Mouse (Mus musculus): ENCODE data around the gene Ttc28.

The Ttc28 gene

GRCm38 (mm10) chr5:111175410-111175809 is 295.8 kb downstream of the Ttc28 start:
- DNase-seq (ENCODE audit: low spot score), result no peak

DNA sequence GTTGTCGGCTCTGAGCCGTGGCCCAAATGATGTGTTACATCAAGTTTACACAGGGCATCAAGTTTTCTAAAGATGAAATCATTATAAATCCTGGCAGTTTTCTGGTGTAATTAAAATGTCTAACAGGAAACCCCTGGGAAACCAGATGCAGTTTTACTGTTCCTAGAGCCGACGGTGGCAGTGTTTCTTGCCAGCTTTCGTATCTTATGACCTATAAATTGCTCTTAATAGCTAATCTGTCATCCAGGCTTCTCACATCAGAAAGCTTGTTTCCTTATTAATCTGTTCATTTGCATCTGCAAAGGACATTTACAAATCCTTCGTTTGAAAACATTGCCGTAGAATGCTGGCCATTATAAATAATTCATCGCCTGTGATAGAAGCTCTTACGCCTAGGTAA is 296.2 kb downstream of the Ttc28 start:
- no peak for DNase-seq (ENCODE audit: low spot score)

GRCm38 (mm10) chr5:111176441-111176840 is 296.8 kb downstream of the Ttc28 start:
- DNase-seq (ENCODE audit: low spot score), result peak; percentile 18

GRCm38 (mm10) chr5:111178324-111179076 is 298.9 kb downstream of the Ttc28 start:
- peak; percentile 77 for DNase-seq (ENCODE audit: low spot score)

DNA sequence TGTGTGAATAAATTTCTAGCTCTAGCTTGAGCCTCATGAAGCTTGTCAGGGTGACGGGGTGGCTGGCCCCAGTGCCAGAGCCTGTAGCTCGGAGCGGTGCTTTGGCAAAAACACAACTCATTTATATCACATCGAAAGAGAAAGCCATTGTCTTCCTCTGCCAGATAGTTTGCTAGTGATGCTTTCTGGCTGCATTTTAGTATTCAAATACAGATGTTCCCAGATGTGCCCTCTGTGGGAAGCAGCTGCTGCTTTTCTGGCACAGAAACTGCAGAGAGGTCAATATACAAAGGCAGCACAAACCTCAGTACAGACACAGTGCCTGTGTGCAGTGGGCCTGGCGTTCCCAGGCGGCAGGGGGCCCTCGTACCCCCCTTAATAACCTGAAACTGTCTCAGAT is 300.0 kb downstream of the Ttc28 start:
- DNase-seq (ENCODE audit: low spot score), result no peak

DNA sequence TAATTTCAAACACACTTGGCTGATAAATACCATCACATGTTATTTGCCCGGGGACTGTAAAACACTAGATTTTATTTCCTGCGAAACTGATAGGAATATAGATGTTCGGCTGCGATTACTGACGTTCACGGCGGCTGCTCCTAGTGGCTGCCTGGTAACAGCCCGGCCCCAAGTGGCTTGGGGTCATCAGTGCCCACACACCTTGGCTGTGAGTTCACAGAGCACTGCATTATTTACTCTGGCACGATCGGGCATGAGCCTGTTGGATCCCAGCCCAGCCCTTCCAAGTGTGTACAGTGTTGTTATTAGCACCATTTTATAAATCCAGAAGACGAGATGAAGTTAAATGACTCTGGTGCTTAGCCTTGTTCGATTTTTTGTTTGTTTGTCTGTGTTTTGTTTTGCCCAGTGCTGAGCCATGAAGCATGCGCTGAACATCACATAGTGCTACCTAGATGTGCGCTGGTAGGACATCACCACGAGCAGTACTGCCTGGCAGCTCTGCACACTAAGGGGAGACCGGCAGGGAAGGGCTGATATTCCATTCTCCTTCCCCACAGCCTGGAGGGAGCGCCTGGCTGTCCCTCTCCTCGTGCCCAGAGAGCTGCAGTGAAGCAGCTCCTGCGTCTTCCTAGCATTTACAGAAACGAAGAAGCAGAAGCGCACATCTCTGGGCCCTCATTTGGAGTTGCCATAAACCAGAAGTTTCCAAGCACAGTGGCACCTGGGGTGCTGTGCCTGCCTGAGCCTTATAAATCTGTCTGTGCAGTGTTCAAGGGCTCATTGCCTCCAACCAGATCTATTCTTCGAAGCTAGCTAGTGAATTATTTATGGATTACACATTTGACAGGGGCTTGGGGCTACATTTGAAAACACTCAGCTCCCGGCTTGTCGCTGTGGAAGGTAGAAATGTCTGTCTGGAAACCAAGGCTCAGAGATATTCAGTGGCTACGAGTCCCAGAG is 300.8 kb downstream of the Ttc28 start:
- peak; percentile 29 for DNase-seq (ENCODE audit: low spot score)

- DNase-seq (ENCODE audit: low spot score), result no peak
These were observed 301.8 kb downstream of the Ttc28 start for GRCm38 (mm10) chr5:111181204-111181912.

GRCm38 (mm10) chr5:111186600-111186999 is 307.0 kb downstream of the Ttc28 start:
- no peak for DNase-seq (ENCODE audit: low spot score)

- no peak for DNase-seq (ENCODE audit: low spot score)
These were observed 312.4 kb downstream of the Ttc28 start for GRCm38 (mm10) chr5:111191972-111192371.

GRCm38 (mm10) chr5:111194829-111195228 is 315.2 kb downstream of the Ttc28 start:
- no peak for DNase-seq (ENCODE audit: low spot score)

DNA sequence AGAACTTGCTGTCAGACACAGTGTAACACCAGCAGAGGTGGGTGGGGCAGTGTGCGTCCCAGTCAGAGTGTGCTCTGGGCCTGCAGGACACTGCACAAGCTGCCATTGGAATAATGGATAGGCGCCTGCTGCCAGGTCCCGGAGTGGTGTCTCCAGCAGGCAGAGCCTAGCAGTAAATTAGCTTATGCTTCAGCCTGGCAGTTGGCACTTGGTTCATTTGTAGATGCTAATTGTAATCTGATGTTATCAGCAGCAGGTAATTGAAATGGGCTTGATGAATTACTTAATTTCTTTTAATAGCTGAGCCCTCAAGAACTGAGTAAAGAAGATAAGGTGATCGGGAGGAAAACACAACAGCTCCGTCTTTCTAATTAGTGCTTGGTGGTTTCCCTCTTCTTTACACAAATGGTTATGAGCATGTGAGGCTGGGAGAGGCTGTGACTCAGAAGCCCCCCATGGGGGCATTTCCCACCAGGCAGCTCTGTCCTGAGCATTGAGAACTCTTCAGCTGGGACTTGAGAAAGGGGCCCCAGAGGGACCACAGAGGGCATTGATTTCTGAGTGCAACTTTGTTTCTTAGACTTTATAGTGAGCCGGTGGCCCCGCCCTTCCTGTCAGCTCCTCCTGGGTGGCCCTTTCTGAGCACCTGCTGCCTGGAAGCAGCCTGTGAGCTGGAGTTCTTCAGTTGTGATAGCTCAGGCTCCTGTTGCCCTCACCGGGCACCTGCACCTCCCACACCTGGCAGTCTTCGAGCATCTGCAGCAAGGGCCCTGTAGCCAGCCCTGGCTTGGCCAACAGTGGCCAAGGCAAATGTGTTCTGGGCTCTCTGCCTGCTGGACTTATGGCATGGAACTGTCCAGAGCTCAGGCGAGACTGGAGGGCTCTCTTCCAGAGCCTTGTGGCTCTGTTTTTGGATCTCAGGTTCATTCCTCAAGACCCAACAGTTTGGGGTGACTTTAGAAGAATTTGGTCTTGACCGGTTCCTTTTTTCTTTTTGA is 316.2 kb downstream of the Ttc28 start:
- no peak for DNase-seq (ENCODE audit: low spot score)

GRCm38 (mm10) chr5:111197727-111198126 is 318.1 kb downstream of the Ttc28 start:
- DNase-seq (ENCODE audit: low spot score), result no peak

DNA sequence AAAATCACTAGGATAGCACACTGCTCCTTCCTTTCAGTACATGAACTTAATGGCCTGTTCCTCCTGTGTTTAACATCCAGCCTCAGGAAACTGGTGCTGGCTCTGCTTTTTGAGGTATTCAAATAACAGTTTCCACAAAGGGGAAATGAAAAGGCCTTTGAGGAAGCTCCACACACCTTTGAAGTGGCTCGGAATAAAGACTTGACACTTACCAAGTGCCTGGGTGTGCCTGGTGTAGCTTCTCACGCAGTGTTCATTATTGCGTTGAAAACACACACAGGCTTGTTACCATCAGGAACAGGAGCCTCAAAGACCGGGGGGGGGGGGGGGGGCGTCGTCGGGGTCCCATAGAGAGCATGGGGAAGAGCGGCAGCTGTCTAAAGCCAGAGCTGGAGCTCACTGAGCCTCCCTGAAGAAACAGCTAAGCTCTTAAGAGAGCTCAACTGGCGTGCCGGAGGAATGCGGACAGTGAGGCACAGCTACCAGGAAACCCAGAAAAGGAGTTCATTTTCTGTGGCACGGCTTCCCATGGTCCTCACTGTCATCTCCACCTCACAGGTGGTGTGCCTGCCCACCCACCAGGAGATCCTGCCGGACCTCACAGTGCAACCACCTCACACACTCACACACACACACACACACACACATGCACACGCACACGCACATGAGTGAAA is 320.7 kb downstream of the Ttc28 start:
- no peak for DNase-seq (ENCODE audit: low spot score)

GRCm38 (mm10) chr5:111200915-111201610 is 321.5 kb downstream of the Ttc28 start:
- DNase-seq (ENCODE audit: low spot score), result peak; percentile 36

DNA sequence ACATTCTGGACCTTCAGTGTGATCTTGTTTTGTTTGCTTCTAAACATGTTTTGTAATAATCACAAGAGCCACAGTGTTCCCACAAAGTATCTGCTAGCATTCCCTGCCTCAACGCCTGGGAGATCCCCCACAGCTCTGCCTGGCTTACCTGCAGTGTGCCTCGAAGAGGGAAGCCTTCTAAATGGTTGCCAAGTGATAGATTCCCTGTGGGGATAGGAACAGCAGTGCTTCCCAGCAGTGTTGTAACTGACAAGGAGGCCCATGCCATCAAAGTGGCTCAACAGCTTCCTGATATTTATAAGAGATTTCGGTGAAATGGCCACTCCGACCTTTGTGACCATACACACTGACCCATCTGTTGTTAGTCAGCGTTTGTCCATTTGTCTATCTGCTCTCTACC is 324.6 kb downstream of the Ttc28 start:
- no peak for DNase-seq (ENCODE audit: low spot score)

DNA sequence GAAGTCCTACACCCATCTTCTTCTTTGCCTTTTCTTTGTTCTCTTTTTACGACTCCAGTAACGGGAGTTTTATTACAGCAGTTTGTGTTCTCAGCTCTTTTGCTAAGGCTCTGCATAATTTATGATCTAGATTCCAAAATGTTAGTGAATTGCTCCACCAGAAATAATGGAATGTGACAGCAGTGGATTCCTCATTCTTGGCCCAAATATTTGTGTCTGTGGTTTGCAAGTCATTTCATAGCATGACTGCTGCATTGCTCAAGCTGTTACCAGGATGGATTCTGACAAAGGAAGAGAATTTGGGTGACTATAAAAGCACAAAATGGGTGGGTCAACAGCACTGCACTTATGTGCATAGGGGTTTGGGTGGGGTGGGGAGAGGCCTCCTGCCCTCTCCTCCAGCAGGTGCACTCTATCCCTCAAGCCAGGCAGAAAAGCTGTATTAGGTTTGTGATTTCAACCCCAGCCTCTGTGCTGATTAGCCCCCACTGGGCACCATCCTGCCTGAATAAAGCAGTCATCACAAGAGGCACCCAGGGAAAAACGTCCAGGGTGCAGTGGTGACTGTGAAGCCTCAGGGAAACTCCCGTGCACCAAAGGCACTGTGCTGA is 325.5 kb downstream of the Ttc28 start:
- DNase-seq (ENCODE audit: low spot score), result peak; percentile 30

- no peak for DNase-seq (ENCODE audit: low spot score)
These were observed 326.2 kb downstream of the Ttc28 start for GRCm38 (mm10) chr5:111205817-111206216.

DNA sequence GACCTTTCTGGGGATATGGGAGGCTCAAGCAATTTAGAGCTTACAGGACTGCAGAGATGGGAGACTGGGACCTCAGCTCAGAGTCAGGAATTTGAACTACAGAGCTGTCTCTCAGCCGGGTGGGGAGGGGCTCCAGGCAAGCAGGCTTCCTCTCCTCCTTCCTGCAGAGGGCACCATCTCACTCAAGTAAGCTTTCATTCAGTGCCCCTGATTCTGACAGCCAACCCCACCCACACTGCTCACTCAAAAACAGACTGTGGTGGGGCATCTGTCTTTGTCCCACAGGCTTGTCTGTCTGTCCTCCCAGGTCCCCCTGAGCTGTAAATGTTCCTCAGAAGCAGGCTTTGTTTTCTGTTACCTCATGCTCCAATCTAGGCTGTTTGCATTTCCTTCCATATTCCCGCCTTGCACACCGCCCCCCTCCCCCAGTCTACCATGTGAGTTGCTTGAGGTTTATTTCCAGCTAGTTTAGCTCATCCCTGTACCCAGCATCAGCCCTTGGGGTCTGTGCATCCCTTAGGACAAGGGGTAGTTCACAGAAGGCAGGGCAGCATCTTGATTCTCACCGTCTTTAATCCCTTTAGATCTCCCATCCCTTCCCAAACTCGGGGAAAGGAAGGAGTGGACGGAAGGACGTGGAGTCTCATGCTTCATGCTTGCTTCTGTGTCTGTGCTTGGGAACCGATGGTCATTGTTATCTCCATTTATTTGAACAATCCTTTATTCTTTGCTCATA is 328.5 kb downstream of the Ttc28 start:
- peak; percentile 75 for DNase-seq (ENCODE audit: low spot score)

DNA sequence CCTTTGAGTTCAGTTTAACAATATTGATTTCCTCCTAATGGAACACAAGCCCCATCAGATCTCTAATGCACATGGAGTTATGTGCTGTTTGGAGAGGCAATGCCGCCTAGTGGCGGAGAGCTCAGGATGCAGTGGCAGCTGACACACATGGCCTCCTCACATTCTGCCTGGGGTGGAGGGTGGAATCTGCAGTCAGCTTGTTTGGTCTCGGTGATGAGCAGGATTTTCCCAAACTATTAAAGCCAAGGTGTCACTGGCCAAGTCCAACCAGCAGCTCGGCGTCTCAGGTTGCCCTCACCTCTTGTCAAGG is 329.0 kb downstream of the Ttc28 start:
- peak; percentile 74 for DNase-seq (ENCODE audit: low spot score)
